Mouse (Mus musculus): ENCODE data around the gene Dusp13. TPM values are rescaled to one million over a fixed set of nuclear protein-coding genes. Genes with fewer than 3 reads are reported as not detected.

Gene Dusp13
- polyA plus RNA-seq, 1 experiment from 2014 or later = 0.36 TPM

DNA sequence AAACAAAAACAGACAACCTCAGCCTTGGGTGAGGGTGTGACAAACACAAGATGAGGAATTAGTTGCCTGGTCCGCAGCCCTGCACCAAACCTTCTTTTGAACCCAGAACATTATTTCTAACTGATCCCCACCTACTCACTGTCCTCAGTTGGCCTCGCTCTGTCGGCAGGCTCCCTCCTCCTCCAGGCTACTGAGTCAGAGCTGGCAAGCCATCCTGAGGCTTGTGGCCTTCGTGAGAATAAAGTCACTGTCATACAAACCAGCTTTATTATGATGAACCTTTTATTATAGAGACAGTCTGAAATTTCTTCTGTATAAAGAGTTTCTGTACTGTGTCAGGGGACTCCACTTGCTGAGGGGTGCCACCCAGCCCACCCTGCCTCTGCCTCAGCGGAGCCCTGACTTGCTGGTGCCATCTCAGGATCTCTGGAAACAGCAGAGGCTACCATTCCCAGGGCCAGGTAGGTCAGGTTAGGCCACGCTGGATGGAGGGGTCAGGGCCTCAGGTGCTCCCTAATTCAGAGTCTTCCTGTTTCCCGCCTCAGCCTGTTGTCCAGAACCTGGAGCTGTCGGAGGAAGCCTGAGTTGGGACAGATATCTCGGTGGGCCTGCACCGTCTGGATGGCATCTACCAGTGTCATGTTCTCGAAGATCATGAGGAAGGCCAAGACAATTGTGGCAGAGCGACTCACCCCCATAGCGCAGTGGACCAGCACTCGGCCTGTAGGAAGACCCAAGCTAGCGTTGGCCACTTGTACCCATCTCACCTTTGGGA, 17.7 kb downstream of the Dusp13 start:
- CTCF ChIA-PET = no interaction called here
- TF ChIP-seq CTCF (IDR thresholded peaks at IDR 0.05) = no peak
- no peak for DNase-seq (ENCODE audit: low read depth, low spot score)
- no peaks in the 10 kb centered on the region for H3K27me3 ChIP-seq
- POLR2A ChIA-PET = no interaction called here
- no peak for ATAC-seq
- in situ Hi-C loops (cut with MboI; ENCODE audit: low pct_unique_long_range_greater_than_20kb) = no loop called here

DNA sequence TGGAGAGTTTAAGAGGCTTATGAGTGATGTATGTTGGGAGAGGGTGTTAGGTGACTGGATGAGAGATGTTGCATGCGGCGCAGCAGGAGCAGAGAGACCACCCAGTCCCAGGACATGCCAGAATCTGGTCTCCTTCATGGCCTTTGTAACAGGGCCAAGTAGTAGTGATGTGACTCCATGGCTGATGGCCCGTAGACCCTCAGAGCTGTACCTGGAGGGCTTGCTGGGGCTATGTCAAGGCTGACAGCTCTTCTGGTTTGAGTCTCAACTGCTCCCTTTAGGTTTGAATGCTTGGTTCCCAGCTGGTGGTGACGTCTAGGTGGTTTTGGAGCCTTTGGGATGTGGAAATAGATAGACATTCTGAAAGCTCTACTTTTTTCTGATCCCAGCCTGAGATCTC, 21.0 kb downstream of the Dusp13 start:
- TF ChIP-seq CTCF (IDR thresholded peaks at IDR 0.05) = no peak
- in situ Hi-C loops (cut with MboI; ENCODE audit: low pct_unique_long_range_greater_than_20kb) = no loop called here
- ChIA-PET POLR2A (no interaction called here), CTCF (no interaction called here)
- H3K27me3 ChIP-seq = no peaks in the 10 kb centered on the region
- DNase-seq (ENCODE audit: low read depth, low spot score) = no peak
- ATAC-seq = no peak

DNA sequence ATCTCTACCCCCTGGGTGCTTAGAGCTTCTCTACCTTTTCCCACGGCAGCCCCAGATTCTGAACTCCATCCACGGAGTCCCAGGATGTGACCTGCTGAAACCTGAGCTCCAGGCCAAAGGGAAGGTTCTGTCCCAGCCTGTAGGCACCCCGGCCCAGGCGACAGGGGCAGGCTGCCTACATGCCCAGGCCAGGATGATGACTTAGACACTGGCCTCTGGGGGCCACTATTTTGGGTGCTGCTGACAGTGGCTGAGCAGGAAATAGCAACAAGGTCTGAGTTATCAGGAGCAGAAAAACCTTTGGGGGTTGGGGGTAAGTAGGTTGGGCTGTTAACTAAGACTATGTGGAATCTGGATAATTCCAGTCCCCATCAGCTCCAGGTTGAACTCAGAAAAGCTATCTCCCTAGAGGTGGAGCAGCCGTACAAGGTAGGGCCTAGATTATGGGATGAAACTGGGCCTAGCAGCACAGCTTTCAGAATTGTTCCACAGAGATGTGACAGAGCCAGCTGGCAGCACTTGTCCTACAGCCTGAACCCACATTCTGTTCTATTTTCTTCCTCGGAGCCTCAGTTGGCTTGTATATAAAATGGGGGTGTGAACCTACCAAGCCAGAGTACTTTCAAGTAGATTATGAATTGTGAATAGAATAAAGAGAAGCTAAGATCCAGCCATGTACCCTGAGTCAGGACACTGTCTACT, 21.8 kb downstream of the Dusp13 start:
- CTCF ChIA-PET = no interaction called here
- in situ Hi-C loops (cut with MboI; ENCODE audit: low pct_unique_long_range_greater_than_20kb) = no loop called here
- POLR2A ChIA-PET = no interaction called here
- H3K27me3 ChIP-seq = no peaks in the 10 kb centered on the region
- TF ChIP-seq CTCF (IDR thresholded peaks at IDR 0.05) = no peak
- DNase-seq (ENCODE audit: low read depth, low spot score) = no peak
- no peak for ATAC-seq

DNA sequence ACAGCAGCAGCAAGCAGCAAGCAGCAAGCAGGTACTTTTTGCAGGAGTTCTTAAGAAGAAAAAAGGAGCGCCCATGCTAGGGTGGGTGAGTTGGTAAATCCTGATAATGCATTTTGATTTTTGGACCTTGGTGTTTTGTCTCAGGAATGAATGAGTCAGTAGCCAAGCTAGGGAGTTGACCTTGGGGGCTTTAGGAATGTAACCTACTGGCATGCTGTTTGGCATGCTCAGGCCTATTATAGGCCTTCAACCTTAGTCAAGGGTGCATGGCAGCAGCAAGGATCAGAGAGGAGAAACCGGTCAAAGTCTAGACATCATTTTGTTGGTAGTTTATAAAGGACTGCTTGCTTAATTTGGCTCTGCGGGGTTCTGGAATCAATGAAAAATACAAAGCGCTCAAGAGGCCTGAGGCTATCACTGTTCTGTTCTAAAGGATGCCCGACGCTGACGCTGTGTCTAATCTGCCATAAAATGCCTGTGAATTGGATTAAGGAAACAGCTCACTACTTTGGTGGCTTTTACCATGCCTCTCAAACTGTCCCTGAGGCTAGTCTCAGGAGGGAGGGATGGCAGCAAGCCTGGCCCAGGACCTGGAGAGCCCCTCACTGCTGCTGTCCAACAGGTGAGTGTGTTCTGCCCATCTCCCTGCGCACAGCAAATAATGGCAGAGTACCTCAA, 28.8 kb downstream of the Dusp13 start:
- CTCF ChIA-PET = interaction anchor here (1.8 kb wide), 1 partner anchor 18 kb away, joined by 4 read pairs; no protein-coding TSS in a partner anchor
- TF ChIP-seq CTCF (IDR thresholded peaks at IDR 0.05) = no peak
- in situ Hi-C loops (cut with MboI; ENCODE audit: low pct_unique_long_range_greater_than_20kb) = no loop called here
- DNase-seq (ENCODE audit: low read depth, low spot score) (no peak), ATAC-seq (no peak)
- no peaks in the 10 kb centered on the region for H3K27me3 ChIP-seq
- POLR2A ChIA-PET = no interaction called here

DNA sequence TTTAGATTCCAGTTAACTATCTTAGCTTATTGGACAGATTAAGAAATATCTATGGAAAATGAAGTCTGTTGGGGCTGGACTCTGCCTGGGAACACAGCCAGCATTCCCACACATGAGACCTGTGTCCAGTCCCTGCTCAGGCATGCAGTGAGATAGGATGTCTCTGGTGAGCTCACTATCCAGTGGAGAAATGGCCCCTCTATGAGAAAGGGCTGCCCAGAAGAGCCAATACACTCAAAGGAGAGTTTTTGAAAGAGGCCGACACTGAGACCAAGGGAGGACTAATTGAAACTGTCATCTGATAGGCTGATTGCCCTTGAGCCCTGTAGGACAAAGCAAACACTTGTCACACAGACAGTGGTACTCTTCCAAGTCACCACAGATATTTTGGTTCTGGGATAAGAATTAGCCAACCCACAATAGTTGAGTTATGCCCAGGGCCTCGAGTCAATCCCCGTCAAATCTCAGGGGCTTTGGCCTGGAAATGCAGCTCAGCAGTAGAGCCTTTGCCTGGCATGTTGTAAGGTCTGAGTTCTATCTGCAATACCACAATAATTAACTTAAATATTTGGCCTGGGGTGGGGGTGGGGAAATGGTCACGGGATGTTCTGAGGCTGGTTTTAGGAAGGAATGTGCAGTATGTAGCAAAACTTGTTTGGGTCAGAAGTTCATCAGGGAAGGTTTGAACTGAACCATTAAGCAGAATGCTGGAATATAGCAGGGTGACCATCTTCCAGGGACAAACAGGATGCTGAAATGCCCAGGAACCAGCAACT, 30.4 kb downstream of the Dusp13 start:
- ATAC-seq (no peak), DNase-seq (ENCODE audit: low read depth, low spot score) (no peak)
- H3K27me3 ChIP-seq = no peaks in the 10 kb centered on the region
- CTCF ChIA-PET = interaction anchor here (0.9 kb wide), 1 partner anchor 27 kb away, joined by 3 read pairs; no protein-coding TSS in a partner anchor
- POLR2A ChIA-PET = no interaction called here
- TF ChIP-seq CTCF (IDR thresholded peaks at IDR 0.05) = no peak
- in situ Hi-C loops (cut with MboI; ENCODE audit: low pct_unique_long_range_greater_than_20kb) = no loop called here

DNA sequence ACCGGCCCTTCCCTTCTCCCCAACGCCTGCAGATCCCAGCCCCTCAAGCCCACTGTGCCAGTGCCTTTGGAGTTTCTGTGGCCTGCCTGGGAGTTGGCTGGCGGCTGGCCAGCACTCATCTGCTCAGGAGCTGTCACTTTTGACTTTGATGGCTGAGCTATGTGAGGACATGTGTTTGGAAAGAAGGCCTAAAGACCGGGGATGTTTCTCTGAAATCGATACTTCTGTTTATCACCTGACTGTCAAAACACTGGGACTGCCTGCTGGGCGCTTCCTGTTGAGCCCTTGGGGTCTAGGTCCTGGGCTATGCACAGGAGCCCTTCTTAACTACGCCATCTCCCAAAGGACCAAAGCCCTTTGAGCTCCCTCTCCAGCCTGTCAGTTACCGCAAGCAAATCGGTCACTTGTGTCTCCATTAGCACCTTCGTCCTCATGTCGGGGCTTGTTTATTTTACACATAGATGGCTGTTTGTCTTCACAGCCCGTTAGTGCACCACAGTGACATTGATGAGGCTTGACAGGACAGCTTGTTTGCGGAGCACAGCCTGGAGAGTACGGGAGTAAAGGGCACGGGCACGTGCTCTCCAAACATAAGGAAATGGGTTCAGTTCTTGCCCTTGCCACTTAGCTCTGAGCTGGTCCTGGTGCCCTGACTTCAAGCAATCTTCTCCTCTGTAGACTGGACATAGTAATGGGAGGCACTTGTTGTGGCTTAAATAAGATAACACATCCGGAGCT, 31.2 kb downstream of the Dusp13 start:
- in situ Hi-C loops (cut with MboI; ENCODE audit: low pct_unique_long_range_greater_than_20kb) = no loop called here
- ChIA-PET CTCF (interaction anchor here (0.7 to 0.9 kb wide), 2 partner anchors 22 to 26 kb away, joined by 3 read pairs; no protein-coding TSS in a partner anchor), POLR2A (no interaction called here)
- ATAC-seq (no peak), DNase-seq (ENCODE audit: low read depth, low spot score) (no peak)
- H3K27me3 ChIP-seq = no peaks in the 10 kb centered on the region
- TF ChIP-seq CTCF (IDR thresholded peaks at IDR 0.05) = no peak

DNA sequence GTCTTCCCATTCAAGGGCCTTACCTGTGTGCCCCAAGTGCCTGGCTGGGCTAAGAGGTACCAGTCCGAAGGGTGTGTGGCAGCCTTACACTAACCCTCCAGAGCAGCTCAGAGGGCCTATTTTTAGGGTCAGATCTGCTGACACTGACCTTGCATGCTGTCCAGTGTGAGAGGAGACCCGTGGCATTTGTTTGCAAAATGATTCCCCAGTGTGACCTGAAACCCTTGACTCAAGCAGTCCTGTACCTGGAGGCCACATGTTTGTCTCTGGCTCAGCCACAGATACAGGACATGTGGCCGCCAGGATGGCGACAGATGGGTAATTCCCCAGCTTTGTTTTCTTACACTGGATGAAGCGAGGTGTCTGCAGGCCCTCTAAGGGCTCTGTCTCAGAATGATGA, 36.5 kb downstream of the Dusp13 start, which contains the start of gene Dupd1:
Dupd1 (minus strand) TSS at position 91 of the 400 bp plus-strand sequence.
- no peak for TF ChIP-seq CTCF (IDR thresholded peaks at IDR 0.05)
- in situ Hi-C loops (cut with MboI; ENCODE audit: low pct_unique_long_range_greater_than_20kb) = no loop called here
- no peak for ATAC-seq

DNA sequence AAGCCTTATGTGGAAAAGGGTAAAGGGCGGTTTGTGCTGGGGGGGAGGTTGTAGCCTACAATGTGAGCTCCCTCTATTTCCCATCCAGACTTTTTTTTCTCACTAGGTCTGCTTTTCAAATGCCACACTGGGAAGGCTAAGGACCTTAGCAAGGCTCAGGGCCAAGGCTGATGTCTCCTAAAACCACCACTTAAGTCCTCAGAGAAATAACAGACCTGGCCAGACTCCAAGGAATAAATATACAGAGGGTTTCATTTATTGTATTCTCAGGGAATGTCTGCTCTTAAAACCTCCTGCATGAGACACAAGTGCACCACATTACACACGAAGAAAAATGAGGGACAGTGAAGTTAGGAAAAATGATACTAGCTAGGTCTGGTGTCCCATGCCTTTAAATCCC, 39.8 kb downstream of the Dusp13 start:
- ChIA-PET CTCF (no interaction called here), POLR2A (interaction anchor here (0.7 kb wide), 1 partner anchor 24 kb away, joined by 12 read pairs; no protein-coding TSS in a partner anchor)
- ATAC-seq (no peak), DNase-seq (ENCODE audit: low read depth, low spot score) (no peak)
- in situ Hi-C loops (cut with MboI; ENCODE audit: low pct_unique_long_range_greater_than_20kb) = no loop called here
- no peaks in the 10 kb centered on the region for H3K27me3 ChIP-seq
- TF ChIP-seq CTCF (IDR thresholded peaks at IDR 0.05) = no peak

More for the DNA sequence above, 36.5 kb downstream of the Dusp13 start, which contains the start of gene Dupd1:
- CTCF ChIA-PET = no interaction called here
- POLR2A ChIA-PET = no interaction called here
- no peak for DNase-seq (ENCODE audit: low read depth, low spot score)
- no peaks in the 10 kb centered on the region for H3K27me3 ChIP-seq

DNA sequence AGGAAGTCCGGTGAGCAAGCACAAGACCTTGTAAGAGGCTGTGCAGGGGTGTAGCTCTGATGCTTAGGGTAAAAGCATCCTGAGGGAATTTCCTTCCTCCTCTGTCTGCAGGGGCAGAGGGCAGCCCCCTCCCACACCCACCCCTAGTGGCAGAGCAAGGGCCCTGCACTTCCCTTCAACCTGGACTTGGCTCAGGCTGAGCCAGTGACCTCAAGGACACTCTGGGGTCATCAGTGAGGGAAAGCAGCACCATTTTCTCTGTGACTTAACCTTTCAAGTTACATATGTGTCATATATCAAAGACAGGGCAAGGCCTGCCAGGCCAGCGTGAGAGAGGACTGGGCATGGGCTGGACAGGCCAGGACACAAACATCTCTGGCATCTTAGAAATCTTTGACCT, 41.4 kb downstream of the Dusp13 start:
- H3K27me3 ChIP-seq = no peaks in the 10 kb centered on the region
- POLR2A ChIA-PET = no interaction called here
- DNase-seq (ENCODE audit: low read depth, low spot score) (no peak), ATAC-seq (peak; percentile 54)
- in situ Hi-C loops (cut with MboI; ENCODE audit: low pct_unique_long_range_greater_than_20kb) = no loop called here
- CTCF ChIA-PET = interaction anchor here (0.9 kb wide), 1 partner anchor 32 kb away, joined by 3 read pairs; no protein-coding TSS in a partner anchor
- TF ChIP-seq CTCF (IDR thresholded peaks at IDR 0.05) = no peak
